Mouse (Mus musculus): Measurements from ENCODE around the gene Kdm5c.

DNA sequence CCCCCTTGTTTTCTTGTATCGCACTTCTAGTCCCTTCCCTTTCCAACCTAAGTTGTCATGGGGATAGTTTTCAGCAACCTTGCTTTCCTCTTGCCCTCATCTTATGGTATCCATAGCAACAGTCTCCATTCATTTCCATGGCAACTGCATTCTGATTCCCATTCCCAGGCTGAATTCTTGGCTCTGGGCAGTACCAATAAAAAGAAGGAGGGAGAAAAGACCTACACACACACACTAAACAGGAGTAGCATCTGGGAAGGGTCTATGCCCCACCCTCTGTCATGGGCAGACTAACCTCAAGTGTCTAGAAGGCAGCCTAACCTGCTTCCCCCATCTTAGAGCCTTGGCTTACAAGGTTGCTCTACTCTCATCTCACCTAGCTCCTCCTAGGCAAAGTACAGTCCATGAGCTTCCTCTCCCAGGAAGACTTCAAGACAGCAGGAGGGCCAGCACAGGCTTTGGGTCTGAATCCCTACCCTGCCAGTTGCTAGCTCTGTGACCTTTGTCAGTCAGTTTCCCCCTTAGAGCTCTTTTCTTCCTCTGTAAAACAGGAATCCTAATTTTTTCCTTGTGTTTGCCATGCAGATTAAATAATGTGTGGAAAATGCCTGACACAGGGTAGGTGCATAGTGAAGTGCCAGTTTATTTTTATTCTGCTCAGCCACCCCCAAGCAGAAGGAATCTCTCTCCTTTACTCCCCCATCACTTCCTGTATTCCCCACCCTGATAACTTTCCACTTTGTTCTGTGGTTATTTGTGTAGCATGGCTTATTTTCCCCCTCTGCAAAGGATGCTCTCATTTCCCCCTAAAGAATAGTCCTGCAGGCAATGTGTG, 34.8 kb upstream of the Kdm5c start:
- TF ChIP-seq CHD2 (IDR thresholded peaks at IDR 0.05; ENCODE audit: low read depth, low read length) (no peak), ZC3H11A (IDR thresholded peaks at IDR 0.05; ENCODE audit: borderline replicate concordance, low read depth, low read length) (no peak), HCFC1 (IDR thresholded peaks at IDR 0.05; ENCODE audit: borderline replicate concordance, insufficient read depth, low read length) (no peak), ZNF384 (IDR thresholded peaks at IDR 0.05; ENCODE audit: low read depth, low read length) (no peak), MAFK (IDR thresholded peaks at IDR 0.05; ENCODE audit: insufficient read depth, low read depth, low read length) (no peak)
